Mouse (Mus musculus) intestine, postnatal 0 days (tissue): ENCODE data around the gene Creld2. TPM values are rescaled to one million over a fixed set of nuclear protein-coding genes. Genes with fewer than 3 reads are reported as not detected.

Experiments used
- ATAC-seq: fragments of 200-750 bp; cut with Nextera tagmentation; 2 replicates; pipeline ENCODE4 v1.8.0; 2017; ENCODE audit warnings: mild to moderate bottlenecking, moderate TSS enrichment, moderate library complexity
- H3K27ac ChIP-seq: fragments of 300-500 bp; sonication (generic); 2 replicates; pipeline ENCODE4 v1.5.1; 2014; ENCODE audit warnings: mild to moderate bottlenecking, low read depth, low read length, moderate library complexity
- H3K27me3 ChIP-seq: fragments of 300-500 bp; sonication (generic); replicated peaks from 2 replicates; pipeline ENCODE4 v1.6.1; 2014; ENCODE audit warnings: low read length, mixed read lengths; ENCODE audit not compliant: control insufficient read depth, insufficient read depth
- H3K36me3 ChIP-seq: fragments of 300-500 bp; sonication (generic); 2 replicates; pipeline ENCODE4 v1.6.1; 2014; ENCODE audit warnings: mild to moderate bottlenecking, moderate library complexity; ENCODE audit not compliant: control insufficient read depth, insufficient read depth
- H3K4me1 ChIP-seq: fragments of 300-500 bp; sonication (generic); replicated peaks from 2 replicates; pipeline ENCODE4 v1.6.1; 2014; ENCODE audit warnings: antibody characterized with exemption, low read length, mixed read lengths; ENCODE audit not compliant: control insufficient read depth, insufficient read depth
- H3K4me2 ChIP-seq: fragments of 300-500 bp; sonication (generic); replicated peaks from 2 replicates; pipeline ENCODE4 v1.6.1; 2014; ENCODE audit warnings: low read depth, mild to moderate bottlenecking, moderate library complexity
- H3K4me3 ChIP-seq: fragments of 300-500 bp; sonication (generic); 2 replicates; pipeline ENCODE4 v1.5.1; 2014; ENCODE audit warnings: low read depth, low read length
- H3K9ac ChIP-seq: fragments of 300-500 bp; sonication (generic); 2 replicates; pipeline ENCODE4 v1.6.1; 2014; ENCODE audit warnings: mild to moderate bottlenecking, low read depth, low read length
- H3K9me3 ChIP-seq: fragments of 300-500 bp; sonication (generic); 2 replicates; pipeline ENCODE4 v1.6.1; 2016; ENCODE audit warnings: mixed run types; ENCODE audit not compliant: control insufficient read depth
- CTCF ChIP-seq: sonication (generic); IDR thresholded peaks from 2 replicates; pipeline ENCODE4 v1.5.1; 2016; ENCODE audit warnings: low read depth, mild to moderate bottlenecking, control low read depth, antibody characterized with exemption, moderate library complexity
- WGBS: fragments of 180-500 bp; shearing (Covaris S2); extraction: QIAGEN DNeasy Blood & Tissue Kit; methylation state at CpG from one replicate; pipeline ENCODE4 v1.1.7; 2014; 5-methylcytosine and 5-hydroxymethylcytosine counted together
- polyA plus RNA-seq: library from polyadenylated mRNA; unstranded; fragments of >200 nt; fragmentation: Nextera tagmentation; extraction: Ambion mirVana; gene quantifications from 2 replicates; pipeline ENCODE4 v1.2.1, GENCODE M21; 2015

Creld2 gene
- polyA plus RNA-seq, 1 experiment from 2014 or later = 67.9 TPM

- Histone ChIP-seq H3K27ac (no peak overlapping the region), H3K4me1 (peaks cover 15% of the 10 kb centered on the region), H3K9ac (no peak overlapping the region), H3K4me3 (no peak overlapping the region), H3K4me2 (0 out of 2 replicates have a peak overlapping the region, but pooled peaks have one; percentile 6), H3K36me3 (no peaks in the 10 kb centered on the region), H3K27me3 (no peaks in the 10 kb centered on the region), H3K9me3 (no peaks in the 10 kb centered on the region)
- WGBS = 66% methylated on average over 14 of the region's 15 CpGs
- no peak for ATAC-seq
- TF ChIP-seq CTCF = no peak
Observed at GRCm38 (mm10) chr15:88854969-88855830, 35.8 kb downstream of the Creld2 start.

- Histone ChIP-seq H3K9ac (no peak overlapping the region), H3K9me3 (no peaks in the 10 kb centered on the region), H3K27me3 (no peaks in the 10 kb centered on the region), H3K4me3 (no peak overlapping the region), H3K4me1 (peaks cover 10% of the 10 kb centered on the region), H3K4me2 (no peak overlapping the region), H3K36me3 (no peaks in the 10 kb centered on the region), H3K27ac (no peak overlapping the region)
- no peak for TF ChIP-seq CTCF
- 70% methylated on average over 6 of the region's 6 CpGs for WGBS
- ATAC-seq = no peak
Observed at GRCm38 (mm10) chr15:88855896-88856417, 36.5 kb downstream of the Creld2 start.

- no peaks in the 10 kb centered on the region for H3K36me3 ChIP-seq
- no peaks in the 10 kb centered on the region for H3K27me3 ChIP-seq
- no peak for TF ChIP-seq CTCF
- no peak overlapping the region for H3K4me3 ChIP-seq
- H3K4me1 ChIP-seq = peaks cover 5% of the 10 kb centered on the region; the same call in 1 of the 2 replicates
- no peaks in the 10 kb centered on the region for H3K9me3 ChIP-seq
- H3K4me2 ChIP-seq = no peak overlapping the region
- ATAC-seq = no peak
- no peak overlapping the region for H3K27ac ChIP-seq
- no peak overlapping the region for H3K9ac ChIP-seq
- whole genome bisulfite sequencing = 84% methylated on average over 5 of the region's 5 CpGs
Observed at GRCm38 (mm10) chr15:88856613-88857012, 37.2 kb downstream of the Creld2 start.

- Histone ChIP-seq H3K27me3 (no peaks in the 10 kb centered on the region), H3K27ac (no peak overlapping the region), H3K4me2 (no peak overlapping the region), H3K4me3 (no peak overlapping the region), H3K9me3 (no peaks in the 10 kb centered on the region), H3K4me1 (peaks cover 5% of the 10 kb centered on the region; the same call in 1 of the 2 replicates), H3K36me3 (no peaks in the 10 kb centered on the region), H3K9ac (no peak overlapping the region)
- no peak for ATAC-seq
- 95% methylated on average over 7 of the region's 7 CpGs for WGBS
- TF ChIP-seq CTCF = no peak
Observed at GRCm38 (mm10) chr15:88857361-88857760, 37.9 kb downstream of the Creld2 start.

GRCm38 (mm10) chr15:88858141-88858541 is 38.7 kb downstream of the Creld2 start:
- H3K4me1 ChIP-seq = peaks cover 5% of the 10 kb centered on the region; the same call in 1 of the 2 replicates
- 83% methylated on average over 3 of the region's 3 CpGs for WGBS

GRCm38 (mm10) chr15:88858707-88859106 is 39.3 kb downstream of the Creld2 start:
- no peak overlapping the region for H3K27ac ChIP-seq
- ATAC-seq = no peak
- 68% methylated on average over 2 of the region's 2 CpGs for WGBS
- H3K4me2 ChIP-seq = no peak overlapping the region
- H3K9me3 ChIP-seq = no peaks in the 10 kb centered on the region
- H3K27me3 ChIP-seq = no peaks in the 10 kb centered on the region
- H3K36me3 ChIP-seq = no peaks in the 10 kb centered on the region
- H3K4me1 ChIP-seq = peaks cover 5% of the 10 kb centered on the region; the same call in 1 of the 2 replicates
- TF ChIP-seq CTCF = no peak
- no peak overlapping the region for H3K9ac ChIP-seq
- no peak overlapping the region for H3K4me3 ChIP-seq

More at GRCm38 (mm10) chr15:88858141-88858541, 38.7 kb downstream of the Creld2 start:
- no peaks in the 10 kb centered on the region for H3K36me3 ChIP-seq
- H3K27me3 ChIP-seq = no peaks in the 10 kb centered on the region
- no peak for ATAC-seq
- H3K9me3 ChIP-seq = no peaks in the 10 kb centered on the region
- H3K27ac ChIP-seq = no peak overlapping the region
- no peak overlapping the region for H3K4me2 ChIP-seq
- TF ChIP-seq CTCF = no peak
- no peak overlapping the region for H3K4me3 ChIP-seq
- no peak overlapping the region for H3K9ac ChIP-seq
